Mouse (Mus musculus) midbrain, embryonic 11.5 days (tissue): ENCODE data around the gene 9130213A22Rik. TPM values are rescaled to one million over a fixed set of nuclear protein-coding genes. Genes with fewer than 3 reads are reported as not detected.
A peak's percentile ranks its signal among the peaks of the same experiment; 100 is the strongest.

Source experiments
- ATAC-seq: fragments of 200-750 bp; cut with Nextera tagmentation; 2 replicates; pipeline ENCODE4 v1.8.0; 2017; ENCODE audit warnings: moderate TSS enrichment, moderate library complexity; ENCODE audit not compliant: low FRiP score
- DNase-seq: peaks from one replicate; pipeline ENCODE4 v3.0.0; 2015; ENCODE audit warnings: low spot score; ENCODE audit errors: missing footprints
- H3K27ac ChIP-seq: fragments of 300-500 bp; sonication (generic); 2 replicates; pipeline ENCODE4 v1.5.1; 2014; ENCODE audit warnings: low read depth, low read length
- H3K27me3 ChIP-seq: fragments of 300-500 bp; sonication (generic); 2 replicates; pipeline ENCODE4 v1.6.1; 2014; ENCODE audit warnings: mild to moderate bottlenecking, low read length, moderate library complexity, mixed read lengths; ENCODE audit not compliant: control insufficient read depth, insufficient read depth
- H3K36me3 ChIP-seq: fragments of 300-500 bp; sonication (generic); 2 replicates; pipeline ENCODE4 v1.6.1; 2014; ENCODE audit warnings: mild to moderate bottlenecking, low read length, moderate library complexity, mixed read lengths; ENCODE audit not compliant: control insufficient read depth, insufficient read depth
- H3K4me1 ChIP-seq: fragments of 300-500 bp; sonication (generic); 2 replicates; pipeline ENCODE4 v1.6.1; 2014; ENCODE audit warnings: low read length; ENCODE audit not compliant: control insufficient read depth, insufficient read depth
- H3K4me2 ChIP-seq: fragments of 300-500 bp; sonication (generic); 2 replicates; pipeline ENCODE4 v1.6.1; 2014; ENCODE audit warnings: mild to moderate bottlenecking, moderate library complexity
- H3K4me3 ChIP-seq: fragments of 300-500 bp; sonication (generic); 2 replicates; pipeline ENCODE4 v1.5.1; 2014; ENCODE audit warnings: low read depth, low read length
- H3K9ac ChIP-seq: fragments of 300-500 bp; sonication (generic); 2 replicates; pipeline ENCODE4 v1.6.1; 2014; ENCODE audit warnings: low read length
- H3K9me3 ChIP-seq: fragments of 300-500 bp; sonication (generic); 2 replicates; pipeline ENCODE4 v1.6.1; 2016; ENCODE audit warnings: low read length; ENCODE audit not compliant: control insufficient read depth
- WGBS: fragments of 180-500 bp; shearing (Covaris S2); extraction: QIAGEN DNeasy Blood & Tissue Kit; methylation state at CpG from one replicate; pipeline ENCODE4 v1.1.7; 2014; 5-methylcytosine and 5-hydroxymethylcytosine counted together
- polyA plus RNA-seq: library from polyadenylated mRNA; unstranded; fragments of >200 nt; fragmentation: Nextera tagmentation; extraction: Ambion mirVana; gene quantifications from 2 replicates; pipeline ENCODE4 v1.2.1, GENCODE M21; 2014

The 9130213A22Rik gene
- polyA plus RNA-seq, 1 experiment from 2014 or later: 0.11 TPM

DNA sequence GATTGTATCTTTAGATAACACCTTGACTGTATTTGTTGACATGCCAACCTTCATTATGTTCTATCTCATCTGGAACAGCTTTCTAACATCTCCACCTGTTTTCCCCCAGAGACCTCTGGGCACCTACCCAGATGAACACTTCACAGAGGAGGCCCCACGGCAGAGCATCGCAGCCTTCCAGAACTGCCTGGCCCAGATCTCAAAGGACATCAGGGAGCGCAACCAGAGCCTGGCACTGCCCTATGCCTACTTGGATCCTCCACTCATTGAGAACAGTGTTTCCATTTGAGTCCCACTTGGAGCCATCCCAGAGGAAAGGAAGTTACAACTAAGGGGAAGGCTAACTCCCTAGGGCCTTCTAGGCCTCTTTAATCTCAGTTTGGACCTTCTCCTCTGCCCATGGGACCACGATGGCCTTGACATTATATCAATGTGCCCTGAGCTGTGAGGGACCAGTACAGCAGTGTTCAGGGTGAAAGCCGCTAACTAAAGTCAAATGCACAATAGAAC, 26.1 kb upstream of the 9130213A22Rik start:
- 89% methylated on average over 5 of the region's 5 CpGs for WGBS
- no peaks in the 10 kb centered on the region for H3K27me3 ChIP-seq

DNA sequence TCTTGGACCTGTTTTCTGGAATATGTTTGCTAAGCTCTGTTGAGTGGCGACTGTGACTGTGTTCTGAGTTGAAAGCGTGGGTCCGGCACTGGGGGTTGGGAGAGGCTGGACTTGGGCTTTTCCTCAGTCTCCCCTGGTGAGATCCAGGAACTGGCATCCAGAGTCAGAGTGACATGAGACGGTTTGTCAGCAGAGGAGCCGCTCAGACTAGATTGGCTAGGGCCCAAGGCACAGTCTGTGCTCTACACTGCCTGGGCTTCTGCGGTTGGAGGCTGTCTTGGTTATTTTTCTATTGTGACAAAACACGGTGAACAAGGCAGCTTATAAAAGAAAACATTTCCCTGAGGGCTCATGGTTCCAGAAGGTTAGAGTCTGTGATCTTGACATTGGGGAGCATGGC, 25.2 kb upstream of the 9130213A22Rik start:
- Histone ChIP-seq H3K4me1 (no peaks in the 10 kb centered on the region), H3K36me3 (no peaks in the 10 kb centered on the region), H3K27ac (no peak overlapping the region), H3K27me3 (no peaks in the 10 kb centered on the region), H3K9ac (no peak overlapping the region), H3K9me3 (no peaks in the 10 kb centered on the region), H3K4me2 (no peak overlapping the region), H3K4me3 (no peak overlapping the region)
- no peak for DNase-seq
- WGBS: 75% methylated on average over 7 of the region's 7 CpGs
- ATAC-seq: no peak

More for the DNA sequence above, 26.1 kb upstream of the 9130213A22Rik start:
- Histone ChIP-seq H3K36me3 (no peaks in the 10 kb centered on the region), H3K4me3 (no peak overlapping the region), H3K4me1 (no peaks in the 10 kb centered on the region), H3K4me2 (no peak overlapping the region), H3K9me3 (no peaks in the 10 kb centered on the region), H3K9ac (no peak overlapping the region), H3K27ac (no peak overlapping the region)
- DNase-seq (no peak), ATAC-seq (no peak)

DNA sequence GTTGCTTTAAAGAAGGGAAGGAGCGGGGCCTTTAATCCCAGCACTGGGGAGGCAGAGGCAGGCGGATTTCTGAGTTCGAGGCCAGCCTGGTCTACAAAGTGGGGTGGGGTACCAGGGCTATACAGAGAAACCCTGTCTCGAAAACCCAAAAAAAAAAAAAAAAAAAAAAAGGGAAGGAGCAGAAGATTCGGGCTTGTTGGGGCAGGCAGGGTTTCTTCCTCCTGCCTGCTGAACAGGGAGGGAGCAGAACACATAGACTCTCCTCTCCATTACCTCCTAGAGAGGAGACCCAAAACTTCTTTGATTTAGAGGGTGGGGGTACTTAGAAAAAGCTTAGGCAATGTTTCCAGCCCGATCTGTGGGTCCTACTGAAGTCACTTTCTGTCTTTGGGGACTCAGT, 13.0 kb upstream of the 9130213A22Rik start:
- H3K4me1 ChIP-seq: peaks cover 5% of the 10 kb centered on the region; the same call in 1 of the 2 replicates
- H3K9ac ChIP-seq: no peak overlapping the region
- no peak overlapping the region for H3K4me2 ChIP-seq
- WGBS: 88% methylated on average over 6 of the region's 6 CpGs
- peaks cover 3% of the 10 kb centered on the region for H3K27me3 ChIP-seq
- DNase-seq (no peak), ATAC-seq (no peak)
- no peaks in the 10 kb centered on the region for H3K36me3 ChIP-seq
- H3K27ac ChIP-seq: no peak overlapping the region
- no peak overlapping the region for H3K4me3 ChIP-seq
- H3K9me3 ChIP-seq: no peaks in the 10 kb centered on the region

DNA sequence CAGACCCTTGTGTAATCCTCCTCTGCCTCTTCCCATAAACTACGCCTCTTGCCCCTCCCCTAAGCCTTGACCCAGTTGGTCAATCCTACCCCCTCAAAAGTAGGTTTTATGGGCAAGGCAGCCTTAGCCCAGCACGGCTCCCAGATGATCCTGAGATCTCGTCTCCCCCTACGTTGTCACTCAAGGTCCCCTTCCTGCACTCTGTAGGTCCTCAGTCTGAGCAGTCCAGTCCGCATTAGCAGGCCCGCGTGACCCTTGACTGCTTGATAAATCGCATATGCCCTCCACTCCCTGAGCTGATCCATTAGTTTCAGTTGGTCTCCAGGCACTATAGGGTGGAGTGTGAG, 12.2 kb upstream of the 9130213A22Rik start:
- ATAC-seq (no peak), DNase-seq (no peak)
- Histone ChIP-seq H3K27ac (no peak overlapping the region), H3K4me3 (peak overlapping the region; percentile 38), H3K9me3 (no peaks in the 10 kb centered on the region), H3K4me1 (peaks cover 5% of the 10 kb centered on the region; the same call in 1 of the 2 replicates), H3K4me2 (peak overlapping the region; percentile 73), H3K36me3 (no peaks in the 10 kb centered on the region), H3K27me3 (peaks cover 3% of the 10 kb centered on the region), H3K9ac (peak overlapping the region; percentile 61)
- 29% methylated on average over 8 of the region's 8 CpGs for WGBS

DNA sequence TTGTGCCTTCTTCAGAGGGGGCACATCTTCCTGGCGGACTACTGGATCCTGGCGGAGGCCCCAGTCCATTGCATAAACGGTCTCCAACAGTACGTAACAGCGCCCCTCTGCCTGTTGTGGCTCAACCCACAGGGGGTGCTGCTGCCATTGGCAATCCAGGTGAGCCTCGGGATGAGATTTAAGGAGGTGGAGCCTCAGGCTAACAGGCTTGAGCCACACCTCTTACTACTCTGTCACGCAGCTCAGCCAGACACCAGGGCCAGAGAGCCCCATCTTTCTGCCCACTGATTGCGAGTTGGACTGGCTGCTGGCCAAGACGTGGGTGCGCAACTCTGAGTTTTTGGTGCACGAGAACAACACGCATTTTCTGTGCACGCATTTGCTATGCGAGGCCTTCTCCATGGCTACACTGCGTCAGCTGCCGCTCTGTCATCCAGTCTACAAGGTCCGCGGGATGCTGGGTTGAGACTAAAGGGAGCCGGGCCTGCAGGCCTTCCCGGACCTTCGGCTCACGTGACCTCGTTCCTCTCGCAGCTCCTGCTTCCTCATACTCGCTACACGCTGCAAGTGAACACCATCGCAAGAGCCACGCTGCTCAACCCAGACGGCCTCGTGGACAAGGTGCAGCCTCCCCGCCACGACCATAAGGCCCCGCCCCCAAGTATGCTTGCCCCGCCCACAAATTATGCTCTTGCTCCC, 11.7 kb upstream of the 9130213A22Rik start:
- ATAC-seq (peak; percentile 55; the same call in 1 of the 2 replicates), DNase-seq (peak; percentile 96)
- Histone ChIP-seq H3K4me1 (peaks cover 5% of the 10 kb centered on the region; the same call in 1 of the 2 replicates), H3K4me2 (peak overlapping the region; percentile 73), H3K27me3 (peaks cover 3% of the 10 kb centered on the region), H3K9me3 (no peaks in the 10 kb centered on the region), H3K36me3 (no peaks in the 10 kb centered on the region), H3K9ac (peak overlapping the region; percentile 61), H3K27ac (no peak overlapping the region), H3K4me3 (peak overlapping the region; percentile 38)
- 1% methylated on average over 34 of the region's 34 CpGs for WGBS

DNA sequence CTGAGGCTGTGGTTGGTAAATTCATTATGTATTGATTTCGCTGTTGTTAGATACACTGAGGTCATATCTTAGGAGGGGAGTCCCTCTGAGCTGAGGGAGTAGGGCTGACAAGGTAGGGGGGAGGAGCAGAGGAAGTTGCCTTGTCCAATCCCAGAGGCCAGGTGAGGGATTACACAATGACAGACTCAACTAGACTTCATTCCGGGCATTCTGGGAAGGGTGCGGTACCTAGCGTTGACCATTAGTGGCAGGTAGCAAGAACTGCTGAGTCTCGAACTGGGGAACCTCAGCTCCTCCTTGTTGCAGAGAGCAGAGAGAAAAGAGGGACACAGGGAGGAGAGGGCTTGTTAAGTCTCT, 11.2 kb upstream of the 9130213A22Rik start:
- H3K9ac ChIP-seq: peak overlapping the region; percentile 61; the same call in 1 of the 2 replicates
- ATAC-seq: no peak
- WGBS: 14% methylated on average over 5 of the region's 5 CpGs
- H3K4me1 ChIP-seq: peaks cover 5% of the 10 kb centered on the region; the same call in 1 of the 2 replicates
- peak overlapping the region; percentile 73 for H3K4me2 ChIP-seq
- H3K27ac ChIP-seq: no peak overlapping the region
- no peak for DNase-seq
- peaks cover 3% of the 10 kb centered on the region for H3K27me3 ChIP-seq
- peak overlapping the region; percentile 38; the same call in 1 of the 2 replicates for H3K4me3 ChIP-seq
- H3K36me3 ChIP-seq: no peaks in the 10 kb centered on the region
- no peaks in the 10 kb centered on the region for H3K9me3 ChIP-seq

DNA sequence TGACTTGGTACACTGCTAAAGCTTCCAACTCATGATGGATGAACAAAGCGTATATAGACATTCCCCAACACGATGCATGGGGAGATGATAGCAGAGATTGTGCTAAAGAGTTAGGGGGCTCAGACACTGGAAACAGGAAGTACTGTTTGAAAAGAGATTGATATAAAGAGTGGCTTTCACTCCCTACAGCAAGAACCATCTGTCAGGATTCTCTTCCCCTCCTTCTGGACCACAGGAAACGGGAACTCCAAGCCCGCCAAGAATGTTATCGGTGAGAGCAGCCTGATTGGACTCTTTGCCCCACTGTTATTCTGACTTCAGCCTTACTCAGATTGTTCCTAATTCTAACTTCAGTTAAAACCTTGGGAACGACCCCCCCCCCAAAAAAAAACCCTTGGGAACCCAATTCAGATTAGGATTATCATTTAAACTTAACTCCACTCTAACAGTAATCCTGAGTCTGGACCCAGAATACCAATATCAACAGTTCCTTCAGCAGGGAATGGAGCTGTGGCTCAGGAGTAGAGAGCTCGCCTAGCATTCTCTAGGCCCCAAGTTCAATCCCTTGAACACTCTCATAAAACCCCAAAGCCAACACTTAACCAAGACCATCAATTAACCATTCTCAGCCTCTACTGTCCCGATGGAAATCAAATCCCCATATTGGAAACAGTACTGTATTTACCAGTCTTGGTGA, 6.2 kb upstream of the 9130213A22Rik start:
- WGBS: 79% methylated on average over 8 of the region's 8 CpGs
- peaks cover 9% of the 10 kb centered on the region for H3K4me1 ChIP-seq
- H3K27me3 ChIP-seq: peaks cover 1% of the 10 kb centered on the region; the same call in 1 of the 2 replicates
- no peak overlapping the region for H3K9ac ChIP-seq
- no peak overlapping the region for H3K27ac ChIP-seq
- no peak overlapping the region for H3K4me2 ChIP-seq
- DNase-seq: no peak
- H3K9me3 ChIP-seq: no peaks in the 10 kb centered on the region
- H3K36me3 ChIP-seq: no peaks in the 10 kb centered on the region
- no peak for ATAC-seq
- H3K4me3 ChIP-seq: no peak overlapping the region

DNA sequence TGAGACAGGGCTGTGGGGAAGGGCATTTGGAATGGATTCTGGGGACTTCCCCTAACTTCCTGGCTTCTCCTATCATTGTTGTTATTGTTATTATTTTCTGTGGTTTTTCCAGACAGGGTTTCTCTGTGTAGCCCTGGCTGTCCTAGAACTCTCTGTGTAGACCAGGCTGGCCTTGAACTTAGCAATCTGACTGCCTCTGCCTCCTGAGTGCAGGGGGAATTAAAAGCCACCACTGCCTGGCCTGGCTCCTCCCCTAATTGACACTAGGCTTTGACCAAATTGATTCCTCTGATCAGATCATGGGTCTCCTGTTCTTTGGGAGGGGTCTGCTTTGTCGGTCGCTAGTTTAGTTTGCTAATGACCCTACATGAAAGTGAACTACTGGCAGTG, 4.3 kb upstream of the 9130213A22Rik start:
- WGBS: 55% methylated on average over 2 of the region's 2 CpGs
- H3K4me1 ChIP-seq: peaks cover 15% of the 10 kb centered on the region
- no peaks in the 10 kb centered on the region for H3K9me3 ChIP-seq
- no peak for ATAC-seq
- H3K4me3 ChIP-seq: no peak overlapping the region; the same call in 1 of the 2 replicates
- DNase-seq: no peak
- H3K9ac ChIP-seq: no peak overlapping the region
- H3K27ac ChIP-seq: no peak overlapping the region
- no peaks in the 10 kb centered on the region for H3K36me3 ChIP-seq
- peak overlapping the region; percentile 91 for H3K4me2 ChIP-seq
- no peaks in the 10 kb centered on the region for H3K27me3 ChIP-seq
